Mouse (Mus musculus): ENCODE results near the gene Gm10570.
A peak's percentile ranks its signal among the peaks of the same experiment; 100 is the strongest.

The Gm10570 gene

DNA sequence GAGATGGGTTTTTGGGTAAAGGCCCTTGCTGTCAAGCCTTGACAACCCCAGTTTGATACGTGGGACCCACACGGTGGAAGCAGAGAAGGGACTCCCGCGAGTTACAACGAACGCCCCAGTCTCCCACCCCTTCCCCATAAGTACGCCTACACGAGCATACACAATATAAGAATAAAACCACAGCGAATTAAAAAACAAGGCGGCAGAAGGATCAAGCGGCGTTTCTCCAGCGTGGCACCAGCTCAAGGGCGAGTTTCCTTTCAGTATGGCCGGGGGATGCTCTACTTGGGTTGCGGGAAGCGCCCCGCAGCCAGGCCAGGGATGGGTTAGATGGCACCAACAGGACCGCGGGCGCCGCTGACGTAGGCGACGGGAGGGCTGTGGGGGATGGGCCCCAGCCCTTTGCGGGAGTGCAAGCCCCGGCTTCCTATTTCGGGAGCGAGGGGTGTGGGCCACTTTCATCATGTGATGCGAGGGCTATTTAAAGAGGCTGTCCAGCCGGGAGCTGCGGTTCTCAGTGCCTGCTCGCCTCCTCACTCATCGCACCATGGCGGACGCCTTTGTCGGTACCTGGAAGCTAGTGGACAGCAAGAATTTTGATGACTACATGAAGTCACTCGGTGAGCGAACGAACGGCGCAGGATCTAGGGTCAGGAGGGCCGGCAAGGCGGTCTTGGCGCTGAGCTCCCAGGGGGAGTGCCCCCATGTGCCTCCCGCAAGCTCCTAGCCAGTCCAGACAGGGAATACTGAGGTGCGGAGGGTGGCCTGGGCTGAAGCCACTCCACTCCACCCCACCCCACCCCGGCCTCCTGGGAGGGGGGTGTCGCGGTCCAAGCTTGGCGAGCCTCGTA lies at the start of gene Gm10570, which contains the start of gene Fabp3:
Gm10570 (minus strand) TSS at position 444 of the 851 bp plus-strand sequence.
Fabp3 (plus strand) TSS at position 365 of the 851 bp plus-strand sequence.
- no peak for DNase-seq (ENCODE audit: low read depth in 2 of 2, low spot score in 2 of 2)

DNA sequence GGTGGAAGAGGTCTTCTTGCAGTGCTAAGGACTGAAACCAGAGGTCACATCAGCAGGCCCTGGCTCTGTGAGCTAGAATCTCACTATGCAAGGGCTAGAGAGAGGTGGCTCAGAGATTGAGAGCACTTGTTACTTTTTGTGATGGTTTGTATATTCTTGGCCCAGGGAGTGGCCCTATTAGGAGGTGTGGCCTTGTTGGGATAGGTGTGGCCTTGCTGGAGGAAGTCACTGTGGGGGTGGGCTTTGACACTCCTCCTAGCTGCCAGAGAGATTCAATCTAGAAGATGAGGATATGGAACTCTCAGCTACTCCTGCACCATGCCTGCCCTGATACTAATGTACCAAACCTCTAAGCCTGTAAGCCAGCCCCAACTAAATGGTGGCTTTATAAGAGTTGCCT lies 49.5 kb upstream of the Gm10570 start:
- DNase-seq (ENCODE audit: low read depth in 2 of 2, low spot score in 2 of 2) = no peak

DNA sequence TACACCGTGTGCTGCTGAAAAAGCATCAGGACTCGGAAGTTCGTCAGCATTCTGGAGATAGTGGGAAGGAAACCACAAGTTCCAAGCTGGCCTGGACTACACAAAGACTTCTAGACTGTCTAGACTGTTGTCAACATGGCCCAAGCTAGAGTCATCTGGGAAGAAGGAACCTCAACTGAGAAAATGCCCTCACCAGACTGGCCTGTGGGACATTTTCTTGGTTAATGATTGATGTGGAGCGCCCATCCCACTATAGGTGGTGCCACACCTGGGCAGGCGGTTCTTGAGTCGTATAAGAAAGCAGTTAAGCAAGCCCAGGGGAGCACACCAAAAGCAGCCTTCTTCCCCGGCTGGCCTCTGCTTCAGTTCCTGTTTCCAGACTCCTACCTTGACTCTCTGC lies 44.1 kb upstream of the Gm10570 start:
- DNase-seq (ENCODE audit: low read depth in 2 of 2, low spot score in 2 of 2) = no peak

DNA sequence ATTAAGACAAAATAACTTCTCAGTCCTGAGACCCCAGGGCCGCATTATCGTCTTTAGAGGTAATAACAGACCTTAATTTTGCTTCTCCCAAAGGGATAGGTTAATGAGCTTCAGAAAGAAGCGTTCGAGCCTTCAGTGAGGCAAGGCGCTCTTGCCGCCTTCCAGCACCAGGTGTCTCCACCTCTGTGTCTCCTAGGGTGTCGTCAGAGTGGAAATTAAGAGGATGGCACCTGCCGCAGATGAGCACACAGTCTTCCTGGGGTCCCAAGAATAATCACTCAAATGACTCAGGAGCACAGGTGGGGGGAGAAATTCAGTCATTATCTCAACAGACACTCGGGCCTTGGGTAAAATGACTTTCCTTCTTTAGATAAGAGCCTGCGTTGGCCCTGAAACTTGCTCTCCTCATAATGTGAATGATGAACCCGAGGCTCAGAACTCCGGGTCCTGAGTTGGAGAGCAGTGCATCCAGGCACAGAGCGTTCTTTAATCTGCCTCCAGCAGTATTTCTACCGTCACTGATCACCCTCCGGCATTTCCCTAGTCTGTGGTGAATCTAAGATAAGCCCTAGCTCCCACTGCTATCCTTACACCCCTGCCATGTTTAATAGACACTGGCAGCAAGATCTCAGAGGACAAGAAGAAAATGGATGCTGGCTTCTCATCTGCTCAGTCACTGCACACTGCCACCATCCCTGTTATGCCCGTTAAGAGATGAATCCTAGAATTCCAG lies 42.4 kb upstream of the Gm10570 start:
- DNase-seq (ENCODE audit: low read depth in 2 of 2, low spot score in 2 of 2) = no peak

DNA sequence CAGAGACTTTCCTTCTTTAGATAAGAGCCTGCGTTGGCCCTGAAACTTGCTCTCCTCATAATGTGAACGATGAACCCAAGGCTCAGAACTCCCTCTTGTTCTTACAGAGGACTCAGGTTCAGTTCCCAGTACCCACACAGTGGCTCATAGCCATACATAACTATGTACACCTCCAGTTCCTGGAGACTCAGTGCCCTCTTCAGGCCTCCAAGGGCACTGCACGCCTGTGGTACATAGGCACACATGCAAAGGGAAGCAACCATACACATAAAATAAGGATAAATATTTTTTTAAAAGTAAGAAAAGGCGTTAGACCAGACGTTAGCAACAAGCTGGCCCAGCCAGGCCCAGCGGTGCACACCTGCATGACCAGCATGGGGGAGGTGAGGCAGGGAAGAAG lies 41.2 kb upstream of the Gm10570 start:
- DNase-seq (ENCODE audit: low read depth in 2 of 2, low spot score in 2 of 2) = no peak

DNA sequence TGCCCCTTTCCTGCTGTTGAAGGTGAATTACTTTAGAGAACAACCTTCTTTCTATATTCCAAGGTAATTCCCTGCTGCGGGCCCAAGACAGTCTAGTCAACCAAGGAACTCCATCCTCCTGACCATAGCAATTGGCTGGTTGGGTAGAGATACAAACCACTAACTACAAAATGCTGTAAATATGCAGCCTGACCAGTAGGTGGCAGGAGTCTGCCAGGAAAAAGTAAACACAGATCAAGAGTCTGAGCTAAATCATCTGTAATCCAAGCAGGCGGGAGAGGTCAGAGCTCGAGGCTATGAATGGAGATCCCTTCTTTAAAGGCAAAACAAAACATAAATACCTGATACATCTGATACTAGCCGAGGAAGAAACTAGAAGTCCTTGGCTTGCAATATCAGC lies 33.2 kb upstream of the Gm10570 start:
- peak; percentile 20 to 49 for DNase-seq (ENCODE audit: low read depth in 2 of 2, low spot score in 2 of 2)

DNA sequence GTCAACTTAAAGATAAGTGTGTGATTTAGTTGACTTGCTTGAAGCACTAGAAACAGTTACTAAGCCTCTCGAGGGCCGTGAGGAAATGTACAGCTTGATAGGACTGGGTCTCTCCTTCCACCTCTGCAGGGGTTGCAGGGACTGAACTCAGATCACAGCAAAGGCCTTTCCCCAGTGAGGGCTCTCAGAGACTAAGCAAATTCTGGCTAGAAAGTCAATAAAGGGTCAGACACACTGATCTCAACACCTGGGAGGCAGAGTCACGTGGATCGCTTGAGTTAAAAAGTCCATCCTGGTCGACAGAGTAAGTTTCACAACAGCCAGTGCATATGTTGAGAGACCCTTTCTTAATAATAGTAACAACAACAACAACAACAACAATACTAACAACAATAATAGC lies 27.4 kb upstream of the Gm10570 start:
- DNase-seq (ENCODE audit: low read depth in 2 of 2, low spot score in 2 of 2) = no peak

DNA sequence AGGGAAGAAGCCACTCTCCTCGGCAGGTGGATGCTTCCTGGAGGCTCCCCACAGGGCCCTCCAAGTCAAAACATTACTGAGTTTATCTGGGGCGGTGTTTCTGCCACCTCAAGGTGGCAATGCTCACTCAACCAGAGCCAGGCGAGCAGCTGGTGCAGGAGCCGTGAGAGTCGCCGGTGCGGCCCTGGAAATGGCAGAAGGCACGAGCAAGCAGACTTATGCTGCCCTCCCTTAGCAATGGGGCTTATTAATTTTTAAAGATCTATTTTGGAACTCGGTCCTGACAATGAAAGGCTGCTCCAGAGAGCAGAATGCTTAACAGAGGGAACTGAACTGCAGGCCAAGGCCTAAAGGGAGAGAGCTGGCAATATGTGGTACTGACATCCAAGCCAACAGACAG lies 18.9 kb upstream of the Gm10570 start:
- no peak for DNase-seq (ENCODE audit: low read depth in 2 of 2, low spot score in 2 of 2)

DNA sequence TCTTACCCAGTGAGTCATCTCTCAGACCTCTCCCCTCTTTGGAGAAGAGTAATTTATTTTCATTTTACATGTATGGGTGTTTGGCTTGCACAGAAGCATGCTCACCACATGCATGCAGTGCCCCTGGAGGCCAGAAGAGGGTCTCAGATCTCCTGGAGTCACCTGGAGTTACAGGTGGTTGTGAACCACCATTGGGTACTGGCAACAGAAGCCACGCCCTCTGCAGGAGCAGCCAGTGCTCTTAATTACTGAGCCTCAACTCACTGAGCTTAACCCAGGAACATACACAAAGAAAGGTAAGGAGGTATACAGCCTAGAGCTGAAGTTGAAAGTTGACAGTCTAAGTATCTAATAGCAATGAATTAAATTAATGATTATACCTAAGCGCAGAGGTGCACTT lies 17.0 kb upstream of the Gm10570 start:
- DNase-seq (ENCODE audit: low read depth in 2 of 2, low spot score in 2 of 2) = no peak

DNA sequence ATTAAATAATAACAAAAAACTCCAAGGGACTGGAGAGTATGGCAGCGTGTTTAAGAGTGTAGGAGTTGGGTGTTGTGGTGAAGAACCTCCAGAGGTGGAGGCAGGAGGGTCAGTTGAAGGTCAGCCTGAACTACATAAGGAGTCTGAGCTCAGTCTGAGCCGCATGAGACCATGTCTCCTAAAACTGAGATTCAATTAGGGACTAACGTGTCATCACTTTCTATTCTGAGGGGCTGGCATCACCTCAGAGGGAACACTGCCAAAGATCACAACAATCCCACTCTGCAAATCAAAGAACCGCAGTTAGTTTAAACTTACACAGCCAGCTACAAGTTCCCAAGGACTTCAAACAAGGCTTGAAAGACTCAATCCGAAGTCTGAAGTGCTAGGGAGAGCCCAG lies 15.1 kb upstream of the Gm10570 start:
- DNase-seq (ENCODE audit: low read depth in 2 of 2, low spot score in 2 of 2) = no peak

DNA sequence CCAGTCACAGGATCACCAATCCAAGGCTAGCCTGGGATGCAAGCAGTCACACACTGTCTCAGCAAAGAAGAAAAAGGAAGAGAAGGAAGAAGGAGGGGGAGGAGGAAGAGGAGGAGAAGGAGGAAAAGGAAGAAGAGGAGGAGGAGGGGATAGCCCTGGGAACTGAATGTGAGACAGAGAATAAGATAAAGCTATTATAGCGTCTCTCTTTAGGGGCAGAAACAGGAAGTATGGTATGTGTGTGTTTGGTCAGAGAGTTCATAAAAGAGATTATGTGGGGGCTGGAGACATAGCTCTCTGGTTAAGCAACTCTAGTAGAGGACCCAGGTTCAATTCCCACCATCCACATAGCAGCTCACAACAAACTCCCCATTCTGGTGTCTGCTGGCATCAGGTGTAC lies 14.7 kb upstream of the Gm10570 start:
- DNase-seq (ENCODE audit: low read depth in 2 of 2, low spot score in 2 of 2) = no peak

DNA sequence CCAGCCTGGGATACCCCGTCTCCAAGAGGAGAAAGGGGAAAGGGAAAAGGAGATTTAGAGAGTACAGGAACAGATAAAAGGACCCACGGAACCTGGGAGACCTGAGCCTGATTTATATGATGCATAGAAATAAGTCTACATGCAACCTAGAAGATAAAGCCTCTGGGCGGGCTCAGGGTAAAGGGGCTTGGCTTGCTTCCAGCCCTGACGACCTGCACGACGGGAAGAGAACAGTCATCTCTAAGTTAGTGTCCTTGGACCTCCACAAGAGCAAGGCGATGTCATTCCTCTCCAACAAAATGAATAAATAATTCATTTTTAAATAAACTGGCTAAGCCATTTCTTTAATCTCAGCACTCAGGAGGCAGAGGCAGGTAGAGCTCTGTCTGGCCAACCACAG lies 14.1 kb upstream of the Gm10570 start:
- no peak for DNase-seq (ENCODE audit: low read depth in 2 of 2, low spot score in 2 of 2)

DNA sequence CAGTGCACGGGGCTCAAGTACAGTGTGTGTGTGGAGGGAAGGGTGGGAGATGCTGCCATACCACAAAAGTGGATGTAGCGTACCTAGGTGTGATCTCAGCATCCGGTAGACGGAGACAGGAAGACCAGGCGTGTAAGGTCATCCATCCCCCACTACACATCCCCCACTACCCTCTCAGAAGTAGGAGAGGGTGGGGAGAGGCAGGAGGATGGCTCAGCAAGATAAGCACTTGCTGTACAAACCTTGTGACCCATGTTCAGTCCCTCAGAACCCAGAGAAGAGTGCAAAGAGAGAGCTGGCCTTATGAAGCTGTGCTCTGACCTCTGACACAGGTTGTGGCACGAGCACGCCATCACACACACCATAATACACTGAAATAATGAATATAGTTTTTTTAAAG lies 13.2 kb upstream of the Gm10570 start:
- DNase-seq (ENCODE audit: low read depth in 2 of 2, low spot score in 2 of 2) = no peak

DNA sequence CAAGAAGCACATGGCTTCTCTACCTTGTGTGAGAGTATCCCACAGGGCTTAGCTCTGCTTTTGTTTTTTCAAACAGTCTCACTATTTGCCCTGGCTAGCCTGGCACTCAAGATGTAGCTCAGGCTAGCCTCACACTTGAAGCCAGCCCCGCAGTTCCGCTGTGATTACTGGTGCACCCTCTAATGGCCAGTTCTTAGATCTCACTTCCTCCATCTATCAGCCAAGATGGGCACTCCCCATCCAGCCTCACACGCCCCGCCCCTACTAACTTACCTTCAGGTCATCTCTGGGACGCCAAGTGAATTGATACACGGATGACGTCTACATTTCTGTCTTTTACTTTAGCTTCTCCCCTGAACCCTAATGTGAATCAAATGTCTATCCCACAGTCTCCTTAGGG lies 11.1 kb upstream of the Gm10570 start:
- no peak for DNase-seq (ENCODE audit: low read depth in 2 of 2, low spot score in 2 of 2)

DNA sequence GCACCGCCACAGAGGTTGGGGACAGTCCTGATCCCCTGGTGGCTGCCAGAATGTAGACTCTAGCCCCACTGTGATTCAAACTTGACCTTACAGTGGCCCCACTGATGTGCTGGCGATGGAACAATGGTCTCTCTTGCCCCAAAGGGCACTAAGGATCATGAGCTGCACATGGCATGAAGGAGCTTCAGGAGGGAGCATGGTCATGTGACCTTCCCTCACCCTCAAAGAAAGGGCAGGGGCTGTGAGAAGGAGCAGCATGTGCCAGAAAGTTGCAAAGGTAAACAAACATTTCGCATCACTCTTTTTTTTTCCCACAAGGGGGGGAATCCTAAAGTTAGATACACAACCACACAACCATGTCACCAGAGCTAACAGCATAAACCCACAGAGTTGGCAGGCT lies 9.6 kb upstream of the Gm10570 start:
- DNase-seq (ENCODE audit: low read depth in 2 of 2, low spot score in 2 of 2) = no peak

DNA sequence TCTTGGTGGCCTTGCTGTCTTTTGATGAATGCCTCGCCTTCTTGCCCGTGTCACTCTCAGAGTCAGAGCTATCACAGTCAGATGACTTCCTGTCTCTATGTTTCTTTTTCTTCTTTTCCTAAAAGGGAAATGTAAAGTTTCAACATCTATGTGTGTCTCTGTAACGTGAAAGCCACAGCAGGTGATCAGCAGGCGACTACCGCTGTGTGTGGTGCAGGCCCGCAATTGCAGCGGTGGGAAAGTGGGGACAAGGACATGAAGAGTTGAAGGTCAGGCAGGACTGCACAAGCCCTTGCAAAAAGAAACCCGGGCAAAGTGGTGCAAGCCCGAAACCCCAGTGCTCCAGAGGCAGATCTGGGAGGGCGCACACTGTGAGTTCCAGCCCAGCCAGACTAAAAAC lies 8.2 kb upstream of the Gm10570 start:
- DNase-seq (ENCODE audit: low read depth in 2 of 2, low spot score in 2 of 2) = no peak

DNA sequence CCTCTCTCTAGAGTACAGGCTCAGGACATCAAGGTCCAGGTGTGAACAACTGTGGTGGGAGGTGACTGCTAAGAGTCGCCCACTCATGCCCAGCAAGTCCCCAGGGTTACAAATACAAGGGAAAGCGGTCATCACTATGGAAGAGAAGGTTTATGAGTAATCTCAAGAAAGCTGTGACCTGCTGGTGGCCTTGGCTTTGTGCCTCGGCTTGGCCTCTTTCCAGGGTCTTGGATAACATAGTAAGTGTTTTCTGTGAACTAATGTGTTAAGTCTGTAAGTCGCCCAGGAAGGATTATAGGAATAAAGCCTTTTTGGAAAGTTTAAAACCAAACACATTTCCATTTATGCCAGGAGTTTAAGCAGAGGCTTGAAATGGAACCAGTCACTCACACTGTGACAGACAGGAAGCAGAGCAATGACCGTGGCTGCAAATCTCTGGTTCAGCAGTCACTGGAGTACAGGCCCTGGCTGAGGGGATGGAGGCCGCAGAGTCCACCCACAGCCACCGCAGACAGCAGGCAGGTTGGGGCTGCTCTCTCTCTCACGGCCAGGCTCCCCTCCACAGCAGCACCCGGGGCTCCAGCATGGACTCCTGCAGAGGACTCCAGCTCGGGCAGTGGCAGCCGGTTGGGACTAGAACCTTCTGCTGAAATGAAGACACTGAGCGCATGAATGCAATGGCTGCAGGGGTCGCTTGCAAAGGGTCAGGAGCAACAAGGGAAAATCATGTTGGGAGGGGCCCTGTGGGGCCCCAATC lies 7.5 kb upstream of the Gm10570 start:
- no peak for DNase-seq (ENCODE audit: low read depth in 2 of 2, low spot score in 2 of 2)

DNA sequence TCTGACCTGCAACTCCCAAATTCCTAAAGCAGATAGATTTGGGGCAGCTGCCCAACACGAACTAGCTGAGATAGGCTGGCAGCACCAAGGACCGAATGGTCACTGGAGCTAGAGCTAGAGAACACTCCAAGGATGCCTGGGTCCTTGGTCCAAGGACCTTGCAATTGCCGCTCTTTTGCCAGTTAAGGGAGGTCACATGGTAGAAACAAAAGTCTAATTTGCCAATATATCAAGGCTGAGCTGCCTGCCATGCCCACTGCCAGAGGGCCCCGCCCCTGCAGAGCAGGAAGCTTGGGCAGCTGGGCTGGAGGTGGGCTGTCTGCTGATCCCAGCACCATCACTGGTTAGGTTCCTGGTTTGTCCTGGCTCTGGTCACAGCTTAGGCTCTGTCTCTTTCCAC lies 5.1 kb upstream of the Gm10570 start:
- DNase-seq (ENCODE audit: low read depth in 2 of 2, low spot score in 2 of 2) = no peak

DNA sequence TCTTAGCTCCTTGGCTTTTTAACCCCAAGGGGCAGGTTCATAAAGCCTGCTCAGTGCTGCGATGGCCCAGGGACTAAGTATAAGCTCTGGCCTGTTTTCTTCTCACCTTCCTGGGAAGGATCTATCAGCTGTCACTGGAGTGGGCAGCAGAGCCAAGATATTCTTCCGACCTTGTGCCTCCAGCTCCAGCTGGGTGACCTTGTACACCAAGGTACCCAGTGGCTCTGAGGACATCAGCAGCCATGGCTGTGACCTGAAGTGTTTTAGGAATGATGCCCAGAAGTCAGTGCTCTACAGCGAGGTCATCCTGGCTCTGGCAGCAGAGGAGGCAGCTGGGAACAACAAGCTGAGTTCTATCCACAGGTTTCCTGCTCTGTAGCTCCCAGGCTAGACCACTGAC lies 4.1 kb upstream of the Gm10570 start:
- DNase-seq (ENCODE audit: low read depth in 2 of 2, low spot score in 2 of 2) = no peak

DNA sequence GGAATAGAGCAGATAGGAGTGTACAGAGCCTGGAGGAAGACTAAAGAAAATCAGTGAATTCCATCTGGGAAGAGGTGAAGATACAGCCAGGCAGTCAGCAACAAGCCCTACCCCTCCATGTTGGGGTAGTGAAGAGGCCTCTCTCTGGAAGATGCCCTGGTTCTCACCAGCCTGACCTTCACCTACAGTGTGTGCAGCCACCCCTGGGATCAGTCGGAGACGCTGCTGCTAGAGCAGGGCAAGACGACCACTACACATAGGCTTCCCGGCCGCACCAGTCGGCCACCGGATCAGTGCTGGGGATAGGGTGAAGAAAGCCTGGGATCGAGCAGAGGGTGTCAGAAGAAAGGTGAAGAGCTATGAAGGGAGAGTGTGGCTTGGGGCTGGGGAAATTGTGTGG lies 780 bp upstream of the Gm10570 start:
- no peak for DNase-seq (ENCODE audit: low read depth in 2 of 2, low spot score in 2 of 2)

DNA sequence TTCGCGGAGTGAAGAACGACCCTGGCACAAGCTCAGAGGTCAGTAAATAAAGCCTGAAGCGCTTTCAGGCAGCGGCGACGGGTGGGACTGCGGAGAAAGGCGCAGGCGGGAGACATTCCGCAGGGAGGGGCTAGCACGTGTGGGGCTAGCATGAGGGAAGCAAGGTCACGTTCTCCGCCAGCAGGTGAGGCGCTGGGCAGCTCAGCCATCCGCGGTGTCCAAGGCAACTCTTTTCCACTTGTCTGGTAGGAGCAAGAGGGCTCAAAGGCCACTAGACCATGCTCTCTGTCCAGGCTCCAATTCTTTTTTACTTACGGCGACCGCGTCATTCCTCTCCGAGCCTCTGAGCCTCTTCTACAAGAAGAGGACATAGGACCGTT lies 633 bp downstream of the Gm10570 start:
- DNase-seq (ENCODE audit: low read depth in 2 of 2, low spot score in 2 of 2) = no peak

Measured in CD8-positive naive resting alpha-beta T cell, adult 2 months (primary cell).